Mouse (Mus musculus) intestine, embryonic 15.5 days (tissue): ENCODE results near the gene Ccl2. TPM values are rescaled to one million over a fixed set of nuclear protein-coding genes. Genes with fewer than 3 reads are reported as not detected.

Source experiments
- ATAC-seq: fragments of 200-750 bp; cut with Nextera tagmentation; 2 replicates; pipeline ENCODE4 v1.8.0; 2017; ENCODE audit warnings: moderate TSS enrichment, moderate library complexity
- H3K27ac ChIP-seq: fragments of 300-500 bp; sonication (generic); 2 replicates; pipeline ENCODE4 v1.5.1; 2015; ENCODE audit warnings: mild to moderate bottlenecking, inconsistent platforms
- H3K27me3 ChIP-seq: fragments of 300-500 bp; sonication (generic); replicated peaks from 2 replicates; pipeline ENCODE4 v1.6.1; 2015; ENCODE audit warnings: inconsistent platforms
- H3K36me3 ChIP-seq: fragments of 300-500 bp; sonication (generic); 2 replicates; pipeline ENCODE4 v1.6.1; 2015; ENCODE audit warnings: inconsistent platforms
- H3K4me1 ChIP-seq: fragments of 300-500 bp; sonication (generic); replicated peaks from 2 replicates; pipeline ENCODE4 v1.6.1; 2015; ENCODE audit warnings: inconsistent platforms
- H3K4me2 ChIP-seq: fragments of 300-500 bp; sonication (generic); replicated peaks from 2 replicates; pipeline ENCODE4 v1.6.1; 2015; ENCODE audit warnings: mild to moderate bottlenecking, inconsistent platforms
- H3K4me3 ChIP-seq: fragments of 300-500 bp; sonication (generic); replicated peaks from 2 replicates; pipeline ENCODE4 v1.5.1; 2015; ENCODE audit warnings: inconsistent platforms
- H3K9ac ChIP-seq: fragments of 300-500 bp; sonication (generic); 2 replicates; pipeline ENCODE4 v1.6.1; 2015; ENCODE audit warnings: inconsistent platforms
- H3K9me3 ChIP-seq: fragments of 300-500 bp; sonication (generic); 2 replicates; pipeline ENCODE4 v1.6.1; 2016; ENCODE audit warnings: inconsistent platforms
- WGBS: fragments of 180-500 bp; shearing (Covaris S2); methylation state at CpG from one replicate; pipeline ENCODE4 v1.1.7; 2015; 5-methylcytosine and 5-hydroxymethylcytosine counted together
- polyA plus RNA-seq: library from polyadenylated mRNA; unstranded; fragments of >200 nt; fragmentation: Nextera tagmentation; extraction: Ambion mirVana; gene quantifications from 2 replicates; pipeline ENCODE4 v1.2.1, GENCODE M21; 2015

Gene Ccl2
- polyA plus RNA-seq, 1 experiment from 2014 or later = 10.2 TPM

GRCm38 (mm10) chr11:82039132-82039660 lies 3.8 kb downstream of the Ccl2 start:
- WGBS = 34% methylated on average over 3 of the region's 3 CpGs
- H3K27me3 ChIP-seq = no peaks in the 10 kb centered on the region
- ATAC-seq = no peak
- H3K9ac ChIP-seq = no peak overlapping the region
- no peaks in the 10 kb centered on the region for H3K9me3 ChIP-seq
- no peak overlapping the region for H3K4me3 ChIP-seq
- no peak overlapping the region for H3K27ac ChIP-seq
- 0 out of 2 replicates have a peak, but pooled peaks cover 8% of the 10 kb centered on the region for H3K4me1 ChIP-seq
- no peak overlapping the region for H3K4me2 ChIP-seq
- H3K36me3 ChIP-seq = no peaks in the 10 kb centered on the region

DNA sequence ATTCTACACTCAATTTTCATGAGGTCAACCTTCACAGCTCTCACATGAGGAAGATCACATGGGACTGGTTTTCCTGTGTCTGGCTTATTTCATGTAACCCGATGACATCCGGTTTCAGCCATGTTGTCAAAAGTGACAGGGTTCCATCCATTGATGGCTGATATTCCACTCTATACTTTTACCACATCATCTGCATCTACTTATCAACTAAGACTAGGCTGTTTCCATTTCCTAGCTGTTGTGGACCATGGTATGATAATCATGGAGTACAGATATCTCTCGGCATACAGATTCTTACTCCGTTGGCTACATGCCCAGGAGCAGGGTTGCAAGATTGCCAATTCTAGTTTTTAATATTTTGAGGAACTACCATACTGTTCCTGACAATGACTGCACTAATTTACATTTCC lies 6.3 kb downstream of the Ccl2 start:
- no peak overlapping the region for H3K4me3 ChIP-seq
- ATAC-seq = no peak
- H3K36me3 ChIP-seq = no peaks in the 10 kb centered on the region
- 83% methylated on average over 4 of the region's 4 CpGs for WGBS
- H3K4me1 ChIP-seq = 0 out of 2 replicates have a peak, but pooled peaks cover 2% of the 10 kb centered on the region
- H3K4me2 ChIP-seq = no peak overlapping the region
- no peaks in the 10 kb centered on the region for H3K27me3 ChIP-seq
- no peaks in the 10 kb centered on the region for H3K9me3 ChIP-seq
- no peak overlapping the region for H3K27ac ChIP-seq
- no peak overlapping the region for H3K9ac ChIP-seq

DNA sequence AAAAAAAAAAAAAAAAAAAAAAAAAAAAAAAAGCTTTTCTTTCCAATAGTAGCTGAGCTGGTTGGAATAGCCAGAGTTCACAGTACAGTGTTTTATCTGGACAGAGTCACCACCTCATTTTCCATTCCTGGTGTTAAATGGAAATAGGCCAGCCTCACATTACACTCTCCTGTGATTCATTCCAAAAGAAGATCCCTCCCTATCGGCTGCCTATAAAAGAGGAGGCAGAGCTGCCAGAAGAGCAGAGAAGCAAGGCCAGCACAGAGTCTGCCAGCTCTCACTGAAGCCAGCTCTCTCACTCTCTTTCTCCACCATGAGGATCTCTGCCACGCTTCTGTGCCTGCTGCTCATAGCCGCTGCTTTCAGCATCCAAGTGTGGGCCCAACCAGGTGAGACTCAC lies 10.1 kb downstream of the Ccl2 start, which contains the start of gene Ccl7:
Gene Ccl7, plus strand, starts transcription at position 242 of the 400 bp plus-strand sequence.
- Histone ChIP-seq H3K4me1 (no peaks in the 10 kb centered on the region), H3K36me3 (no peaks in the 10 kb centered on the region), H3K27ac (no peak within 1 kb of the TSS), H3K9me3 (no peaks in the 10 kb centered on the region), H3K9ac (no peak within 1 kb of the TSS), H3K4me3 (no peak within 1 kb of the TSS), H3K4me2 (no peak within 1 kb of the TSS), H3K27me3 (no peaks in the 10 kb centered on the region)
- 72% methylated on average over 3 of the region's 3 CpGs for WGBS
- ATAC-seq = no peak

GRCm38 (mm10) chr11:82047746-82048415 lies 12.5 kb downstream of the Ccl2 start:
- 40% methylated on average over 6 of the region's 6 CpGs for WGBS
- no peak for ATAC-seq
- no peak overlapping the region for H3K4me2 ChIP-seq
- no peaks in the 10 kb centered on the region for H3K4me1 ChIP-seq
- no peaks in the 10 kb centered on the region for H3K27me3 ChIP-seq
- no peak overlapping the region for H3K4me3 ChIP-seq
- H3K27ac ChIP-seq = no peak overlapping the region
- no peaks in the 10 kb centered on the region for H3K36me3 ChIP-seq
- no peaks in the 10 kb centered on the region for H3K9me3 ChIP-seq
- no peak overlapping the region for H3K9ac ChIP-seq

DNA sequence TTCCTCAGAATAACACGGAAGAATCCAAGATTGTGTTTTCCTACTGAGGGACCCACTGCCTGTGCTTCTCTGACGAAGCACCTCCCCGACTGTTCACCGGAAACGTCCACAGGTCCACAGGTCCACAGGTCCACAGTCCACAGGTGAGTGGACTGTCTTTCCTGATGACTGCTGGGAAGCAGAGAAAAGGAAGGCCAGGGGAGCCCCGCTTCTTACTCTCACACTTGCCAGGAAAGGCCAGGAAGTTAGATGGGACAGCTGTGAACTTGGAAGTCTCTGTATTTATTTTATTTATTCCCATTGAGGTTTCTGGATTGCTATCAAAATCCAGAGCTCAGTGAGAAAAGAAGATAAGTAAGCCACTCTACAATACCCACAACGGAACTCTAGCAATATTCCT lies 18.5 kb downstream of the Ccl2 start:
- no peak for ATAC-seq
- Histone ChIP-seq H3K9me3 (no peaks in the 10 kb centered on the region), H3K9ac (no peak overlapping the region), H3K27me3 (no peaks in the 10 kb centered on the region), H3K4me3 (no peak overlapping the region), H3K36me3 (no peaks in the 10 kb centered on the region), H3K4me1 (no peaks in the 10 kb centered on the region), H3K4me2 (no peak overlapping the region), H3K27ac (no peak overlapping the region)
- 79% methylated on average over 7 of the region's 7 CpGs for WGBS

DNA sequence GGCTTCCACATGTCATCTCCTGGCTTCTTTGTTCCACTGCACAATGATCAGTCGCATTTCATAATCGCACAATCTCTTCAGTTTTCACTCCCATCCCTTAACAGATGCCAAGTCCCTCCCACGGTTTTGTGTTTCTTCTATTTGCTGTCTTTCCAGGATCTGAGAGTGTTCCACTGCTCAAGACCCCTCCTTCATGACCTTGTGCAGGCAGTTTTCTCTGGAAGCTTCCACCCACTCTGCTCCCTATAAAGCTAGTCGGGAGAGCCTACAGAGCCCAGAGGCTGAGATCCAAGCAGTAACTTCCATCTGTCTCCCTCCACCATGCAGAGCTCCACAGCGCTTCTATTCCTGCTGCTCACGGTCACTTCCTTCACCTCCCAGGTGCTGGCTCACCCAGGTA lies 22.3 kb downstream of the Ccl2 start, which contains the start of gene Ccl11:
Gene Ccl11, plus strand, starts transcription at position 178 of the 400 bp plus-strand sequence.
- H3K9ac ChIP-seq = no peak within 1 kb of the TSS
- H3K27me3 ChIP-seq = no peaks in the 10 kb centered on the region
- H3K36me3 ChIP-seq = no peaks in the 10 kb centered on the region
- H3K27ac ChIP-seq = no peak within 1 kb of the TSS
- H3K4me3 ChIP-seq = peak within 1 kb of the TSS; percentile 17; the same call in 1 of the 2 replicates
- ATAC-seq = no peak
- H3K4me1 ChIP-seq = no peaks in the 10 kb centered on the region
- H3K9me3 ChIP-seq = no peaks in the 10 kb centered on the region
- WGBS = 65% methylated on average over 6 of the region's 6 CpGs
- H3K4me2 ChIP-seq = peak within 1 kb of the TSS; percentile 36

GRCm38 (mm10) chr11:82062226-82062625 lies 26.9 kb downstream of the Ccl2 start:
- Histone ChIP-seq H3K27me3 (no peaks in the 10 kb centered on the region), H3K36me3 (no peaks in the 10 kb centered on the region), H3K9me3 (no peaks in the 10 kb centered on the region), H3K9ac (no peak overlapping the region), H3K4me3 (no peak overlapping the region), H3K27ac (no peak overlapping the region), H3K4me1 (no peaks in the 10 kb centered on the region), H3K4me2 (no peak overlapping the region)
- WGBS = 74% methylated on average over 3 of the region's 3 CpGs
- ATAC-seq = no peak

DNA sequence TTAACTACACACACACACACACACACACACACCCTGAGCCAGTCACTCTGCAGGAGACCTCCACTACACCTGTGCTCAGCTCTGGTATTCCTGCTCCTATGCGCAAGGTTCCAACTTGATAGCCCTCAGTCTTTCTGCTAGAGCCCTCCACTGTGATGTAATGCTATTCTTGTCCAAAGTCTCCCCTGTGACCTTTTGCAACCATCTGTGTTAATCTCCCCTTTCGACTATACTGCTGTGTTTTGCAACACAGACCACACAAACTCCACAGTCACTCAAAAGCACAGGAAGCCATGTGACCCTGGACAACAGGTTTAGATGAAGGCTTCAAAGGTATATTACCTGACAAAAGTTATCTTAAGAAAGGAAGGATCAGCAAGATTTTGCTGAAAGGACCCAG lies 28.1 kb downstream of the Ccl2 start:
- Histone ChIP-seq H3K27me3 (no peaks in the 10 kb centered on the region), H3K27ac (no peak overlapping the region), H3K4me3 (no peak overlapping the region), H3K36me3 (no peaks in the 10 kb centered on the region), H3K9me3 (no peaks in the 10 kb centered on the region), H3K9ac (no peak overlapping the region), H3K4me1 (no peaks in the 10 kb centered on the region), H3K4me2 (no peak overlapping the region)
- 87% methylated on average over 2 of the region's 2 CpGs for WGBS
- no peak for ATAC-seq

DNA sequence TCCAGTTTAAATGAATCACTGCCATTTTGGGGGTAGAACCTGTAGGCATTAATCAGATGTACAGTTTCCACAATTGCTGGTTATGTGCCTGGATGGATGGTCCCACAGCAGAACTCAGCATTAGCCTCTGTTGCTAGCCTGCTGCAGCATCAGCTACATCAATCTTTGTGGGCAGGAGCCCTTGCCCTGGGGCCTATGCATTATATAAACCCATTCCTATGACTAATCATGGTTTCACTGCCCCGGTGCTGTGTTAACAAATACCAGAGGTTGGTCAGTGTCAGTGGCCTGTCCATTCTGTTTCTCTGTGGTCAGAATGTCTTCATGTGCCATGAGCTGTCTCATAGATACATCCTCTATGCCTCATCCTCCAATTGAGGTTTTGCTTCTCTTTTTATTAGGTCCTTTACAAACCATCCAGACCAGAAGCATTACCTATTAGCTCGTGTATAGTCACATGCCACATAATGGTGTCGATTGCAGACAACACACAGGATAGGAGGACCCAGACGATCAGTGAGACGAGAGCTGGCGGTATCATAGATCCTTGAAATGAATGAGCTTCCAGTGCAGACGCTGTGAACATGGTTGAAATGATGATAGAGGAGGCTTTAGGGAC lies 31.7 kb downstream of the Ccl2 start:
- 77% methylated on average over 7 of the region's 7 CpGs for WGBS
- no peak overlapping the region for H3K4me3 ChIP-seq
- no peaks in the 10 kb centered on the region for H3K4me1 ChIP-seq
- H3K4me2 ChIP-seq = no peak overlapping the region
- H3K27me3 ChIP-seq = no peaks in the 10 kb centered on the region
- H3K9me3 ChIP-seq = no peaks in the 10 kb centered on the region
- ATAC-seq = no peak
- no peak overlapping the region for H3K9ac ChIP-seq
- H3K36me3 ChIP-seq = no peaks in the 10 kb centered on the region
- H3K27ac ChIP-seq = no peak overlapping the region

- no peak overlapping the region for H3K4me2 ChIP-seq
- H3K9me3 ChIP-seq = no peaks in the 10 kb centered on the region
- no peak overlapping the region for H3K9ac ChIP-seq
- H3K27me3 ChIP-seq = no peaks in the 10 kb centered on the region
- 82% methylated on average over 3 of the region's 3 CpGs for WGBS
- H3K36me3 ChIP-seq = no peaks in the 10 kb centered on the region
- H3K4me1 ChIP-seq = no peaks in the 10 kb centered on the region
- H3K27ac ChIP-seq = 0 out of 2 replicates have a peak overlapping the region, but pooled peaks have one; percentile 6
- no peak for ATAC-seq
- H3K4me3 ChIP-seq = no peak overlapping the region
Observed at GRCm38 (mm10) chr11:82071076-82071475, 35.7 kb downstream of the Ccl2 start.

- H3K36me3 ChIP-seq = no peaks in the 10 kb centered on the region
- H3K27me3 ChIP-seq = no peaks in the 10 kb centered on the region
- H3K4me2 ChIP-seq = no peak overlapping the region
- H3K9ac ChIP-seq = no peak overlapping the region
- no peak for ATAC-seq
- H3K4me1 ChIP-seq = no peaks in the 10 kb centered on the region
- 89% methylated on average over 1 of the region's 1 CpGs for WGBS
- H3K4me3 ChIP-seq = no peak overlapping the region
- no peaks in the 10 kb centered on the region for H3K9me3 ChIP-seq
- no peak overlapping the region for H3K27ac ChIP-seq
Observed at GRCm38 (mm10) chr11:82072374-82072773, 37.0 kb downstream of the Ccl2 start.

DNA sequence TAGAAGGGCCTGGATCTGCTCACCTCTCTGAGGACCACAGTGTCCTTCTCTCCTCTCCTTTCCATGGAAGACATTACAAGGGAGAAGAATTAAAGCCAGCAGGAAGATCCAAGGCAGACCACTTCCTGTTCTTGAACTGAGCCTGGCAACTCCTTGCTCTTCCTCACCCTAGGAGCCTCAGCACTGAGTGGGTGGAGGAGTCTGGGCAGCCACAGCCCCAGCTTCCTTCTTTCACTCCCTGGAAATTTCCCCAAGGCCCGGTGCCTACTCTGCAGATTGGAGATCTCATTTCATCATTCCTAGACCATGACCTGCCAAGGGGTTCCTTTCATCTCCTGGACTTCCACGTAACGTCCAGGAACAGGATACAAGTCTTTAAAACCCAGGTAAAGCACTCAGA lies 37.6 kb downstream of the Ccl2 start:
- Histone ChIP-seq H3K9me3 (no peaks in the 10 kb centered on the region), H3K27ac (no peak overlapping the region), H3K4me3 (no peak overlapping the region), H3K36me3 (no peaks in the 10 kb centered on the region), H3K9ac (no peak overlapping the region), H3K4me2 (no peak overlapping the region), H3K27me3 (no peaks in the 10 kb centered on the region), H3K4me1 (no peaks in the 10 kb centered on the region)
- no peak for ATAC-seq
- 75% methylated on average over 3 of the region's 3 CpGs for WGBS

DNA sequence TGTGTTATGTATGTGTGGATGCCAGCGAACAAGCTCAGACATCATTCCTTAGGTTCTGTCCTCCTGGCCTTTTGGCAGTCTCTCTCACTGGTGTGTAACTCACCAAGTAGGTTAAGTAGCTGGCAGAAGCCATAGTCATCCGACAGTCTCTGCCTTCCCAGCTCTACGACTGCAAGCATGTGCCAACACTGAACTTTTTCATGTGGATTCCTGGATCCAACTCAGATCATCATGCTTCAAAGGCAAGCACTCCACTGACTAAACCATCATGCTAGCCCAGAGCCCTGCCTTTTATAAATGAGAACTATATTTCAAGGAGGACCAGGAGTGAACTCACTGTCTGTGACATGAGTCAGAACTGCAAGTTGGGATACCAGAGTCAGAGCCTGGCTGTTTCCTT lies 38.3 kb downstream of the Ccl2 start:
- Histone ChIP-seq H3K9me3 (no peaks in the 10 kb centered on the region), H3K27ac (no peak overlapping the region), H3K9ac (no peak overlapping the region), H3K36me3 (no peaks in the 10 kb centered on the region), H3K27me3 (no peaks in the 10 kb centered on the region), H3K4me3 (no peak overlapping the region), H3K4me2 (no peak overlapping the region), H3K4me1 (no peaks in the 10 kb centered on the region)
- no peak for ATAC-seq
- WGBS = 74% methylated on average over 3 of the region's 3 CpGs
